Mouse (Mus musculus) cerebellum, adult 2 months (tissue): ENCODE results near the gene Dlgap4. TPM values are rescaled to one million over a fixed set of nuclear protein-coding genes. Genes with fewer than 3 reads are reported as not detected.

Experiments
- DNase-seq, 2 experiments: peaks; one replicate each; pipeline ENCODE4 v3.0.0; 2021
- H3K27ac ChIP-seq: fragments of 200-500 bp; 2 replicates; pipeline ENCODE4 v1.5.1; 2012; ENCODE audit warnings: low read length, control low read depth, inconsistent platforms; ENCODE audit not compliant: insufficient read depth
- H3K27me3 ChIP-seq: fragments of 200-500 bp; 2 replicates; pipeline ENCODE4 v1.6.1; 2012; ENCODE audit warnings: inconsistent platforms, mild to moderate bottlenecking, low read length, moderate library complexity; ENCODE audit not compliant: control insufficient read depth, insufficient read depth
- H3K4me1 ChIP-seq: fragments of 200-500 bp; 2 replicates; pipeline ENCODE4 v1.6.1; 2011; ENCODE audit warnings: low read length; ENCODE audit not compliant: control insufficient read depth, insufficient read depth
- H3K4me3 ChIP-seq: fragments of 200-500 bp; replicated peaks from 2 replicates; pipeline ENCODE3; 2011; ENCODE audit warnings: mild to moderate bottlenecking, low read depth, low read length, control low read depth; ENCODE audit not compliant: insufficient read depth
- CTCF ChIP-seq: fragments of 200-500 bp; IDR thresholded peaks from 2 replicates; pipeline ENCODE4 v1.5.1; 2011; ENCODE audit warnings: low read depth, mild to moderate bottlenecking, control low read depth, low read length, moderate library complexity, borderline replicate concordance; ENCODE audit not compliant: insufficient read depth
- POLR2A ChIP-seq: fragments of 200-500 bp; IDR thresholded peaks from 2 replicates; pipeline ENCODE4 v1.6.1; 2011; ENCODE audit warnings: low read length, control low read depth, borderline replicate concordance; ENCODE audit not compliant: insufficient read depth
- WGBS: fragments of 180-500 bp; shearing (Covaris S2); methylation state at CpG from one replicate; pipeline ENCODE4 v1.1.7; 2018; 5-methylcytosine and 5-hydroxymethylcytosine counted together
- polyA plus RNA-seq: library from polyadenylated mRNA; depleted of rRNA; stranded (reverse); fragments of >200 nt; gene quantifications from 2 replicates; pipeline ENCODE4 v1.2.3, GENCODE M21; 2012

Dlgap4 gene
- polyA plus RNA-seq, 1 experiment, result 130 TPM

DNA sequence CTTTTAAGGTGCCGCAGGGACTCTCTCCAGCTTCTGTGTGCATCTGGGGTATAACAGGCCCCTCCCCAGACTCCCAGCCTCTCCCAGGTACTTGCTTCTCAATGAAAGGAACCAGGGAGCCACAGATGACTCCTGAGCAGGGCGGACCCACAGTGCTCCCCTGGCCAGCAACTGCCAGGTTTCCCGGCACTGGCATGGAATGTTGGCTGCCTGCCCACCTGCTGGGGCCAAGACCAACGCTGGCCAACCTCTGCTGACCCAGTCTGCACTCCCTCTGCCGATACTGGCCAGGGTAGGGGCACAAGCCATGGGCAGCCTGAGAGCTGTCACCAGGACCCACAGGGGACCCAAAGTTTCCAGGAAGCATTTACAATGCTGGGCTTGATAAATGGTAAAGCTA is 7.9 kb downstream of the Dlgap4 start:
- WGBS, result 31% methylated on average over 5 of the region's 5 CpGs
- Histone ChIP-seq H3K4me1 (peaks cover 52% of the 10 kb centered on the region), H3K4me3 (no peak overlapping the region), H3K27me3 (no peaks in the 10 kb centered on the region), H3K27ac (no peak overlapping the region)
- peak; percentile 65 for DNase-seq
- TF ChIP-seq POLR2A (no peak), CTCF (no peak)

DNA sequence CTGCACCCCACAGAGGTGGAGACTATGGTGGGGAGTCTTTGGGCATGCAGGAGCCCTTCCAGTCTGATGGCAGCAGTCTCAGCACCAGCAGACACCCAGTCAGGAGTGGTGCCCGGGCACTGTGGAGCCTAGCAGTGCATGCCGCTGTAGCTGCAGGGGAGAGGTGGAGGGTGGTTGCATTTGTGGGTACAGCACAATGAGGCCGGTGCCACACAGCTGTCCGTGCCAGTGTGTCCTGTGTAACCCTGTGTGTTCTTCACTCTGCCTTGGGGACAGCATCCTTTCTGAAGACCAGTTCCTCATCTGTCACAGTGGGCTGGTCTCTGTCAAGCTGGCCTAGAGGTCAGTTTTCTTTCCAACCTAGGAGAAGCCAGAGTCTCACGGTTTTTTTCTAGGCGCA is 8.7 kb downstream of the Dlgap4 start:
- WGBS, result 88% methylated on average over 6 of the region's 6 CpGs
- Histone ChIP-seq H3K27me3 (no peaks in the 10 kb centered on the region), H3K4me3 (no peak overlapping the region), H3K4me1 (peaks cover 51% of the 10 kb centered on the region), H3K27ac (no peak overlapping the region)
- TF ChIP-seq POLR2A (no peak), CTCF (no peak)
- DNase-seq, result no peak

DNA sequence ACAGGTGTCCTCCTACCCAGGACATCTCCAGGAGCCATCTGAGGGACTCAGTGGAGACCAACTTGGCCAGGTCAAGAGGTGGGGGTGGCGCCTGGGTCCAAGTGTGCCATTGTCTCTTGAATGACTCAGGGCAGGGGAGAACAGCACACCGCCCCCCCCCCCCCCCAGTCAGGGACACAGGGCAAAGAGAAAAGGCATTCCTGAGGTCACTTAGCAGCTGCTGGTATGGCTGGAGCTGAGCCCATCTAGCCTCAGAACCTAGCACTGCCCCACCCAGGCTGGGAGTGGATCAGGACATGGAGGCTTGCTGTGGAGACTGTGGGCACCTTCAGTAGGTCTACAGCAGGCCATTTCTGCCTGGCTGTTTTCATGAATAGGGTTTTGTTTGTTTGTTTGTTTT is 9.7 kb downstream of the Dlgap4 start:
- DNase-seq, result no peak
- Histone ChIP-seq H3K27me3 (no peaks in the 10 kb centered on the region), H3K27ac (no peak overlapping the region), H3K4me3 (no peak overlapping the region), H3K4me1 (peaks cover 50% of the 10 kb centered on the region)
- TF ChIP-seq CTCF (no peak), POLR2A (no peak)
- 93% methylated on average over 2 of the region's 2 CpGs for WGBS

DNA sequence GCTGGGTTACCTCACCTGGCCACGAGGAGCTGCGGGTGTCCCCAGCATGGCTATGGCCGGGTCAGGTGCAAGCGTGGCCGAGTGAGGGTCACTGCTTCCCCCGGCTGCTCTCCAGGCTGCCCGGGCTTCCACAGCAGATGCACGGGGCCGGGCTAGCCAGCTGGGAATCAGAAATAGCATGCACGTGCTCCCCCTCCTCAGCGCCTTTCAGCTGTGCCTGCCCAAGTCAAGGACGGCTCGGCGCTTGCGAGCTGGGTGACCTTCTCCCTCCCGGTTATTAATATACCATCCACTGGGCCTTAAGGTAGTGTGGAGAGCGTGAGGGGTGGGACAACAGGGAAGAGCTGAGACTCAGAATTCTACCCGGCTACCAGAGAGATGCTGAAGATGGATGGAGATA is 11.8 kb downstream of the Dlgap4 start:
- DNase-seq, result no peak

DNA sequence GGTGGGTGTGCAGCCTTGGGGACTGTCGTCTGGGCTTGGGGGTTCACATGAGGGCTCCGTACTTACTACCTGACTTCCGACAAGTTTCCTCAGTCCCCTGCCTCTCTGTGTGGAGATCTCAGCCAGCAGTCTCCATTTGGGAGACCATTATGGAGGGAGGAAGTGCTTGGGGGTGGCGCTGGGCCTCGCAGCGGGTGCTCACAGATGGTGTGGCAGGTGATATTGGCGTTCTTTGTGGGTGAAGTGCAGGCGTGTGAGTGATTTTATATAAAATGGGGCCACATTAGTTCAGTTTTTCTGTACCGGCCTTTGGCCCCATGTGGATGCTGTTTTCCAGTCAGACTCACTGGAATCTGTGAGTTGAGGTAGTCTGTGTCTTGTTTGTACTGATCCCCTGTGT is 12.6 kb downstream of the Dlgap4 start:
- 18% methylated on average over 9 of the region's 9 CpGs for WGBS
- TF ChIP-seq POLR2A, result no peak
- TF ChIP-seq CTCF, result no peak
- Histone ChIP-seq H3K27me3 (no peaks in the 10 kb centered on the region), H3K4me3 (no peak overlapping the region), H3K4me1 (peaks cover 36% of the 10 kb centered on the region), H3K27ac (no peak overlapping the region)
- peak; percentile 55 to 63 for DNase-seq

More for the DNA sequence above, 11.8 kb downstream of the Dlgap4 start:
- WGBS, result 47% methylated on average over 18 of the region's 18 CpGs
- Histone ChIP-seq H3K27ac (peak overlapping the region; percentile 5; the same call in 1 of the 2 replicates), H3K4me1 (peaks cover 43% of the 10 kb centered on the region), H3K27me3 (no peaks in the 10 kb centered on the region), H3K4me3 (no peak overlapping the region)
- TF ChIP-seq CTCF (no peak), POLR2A (no peak)

DNA sequence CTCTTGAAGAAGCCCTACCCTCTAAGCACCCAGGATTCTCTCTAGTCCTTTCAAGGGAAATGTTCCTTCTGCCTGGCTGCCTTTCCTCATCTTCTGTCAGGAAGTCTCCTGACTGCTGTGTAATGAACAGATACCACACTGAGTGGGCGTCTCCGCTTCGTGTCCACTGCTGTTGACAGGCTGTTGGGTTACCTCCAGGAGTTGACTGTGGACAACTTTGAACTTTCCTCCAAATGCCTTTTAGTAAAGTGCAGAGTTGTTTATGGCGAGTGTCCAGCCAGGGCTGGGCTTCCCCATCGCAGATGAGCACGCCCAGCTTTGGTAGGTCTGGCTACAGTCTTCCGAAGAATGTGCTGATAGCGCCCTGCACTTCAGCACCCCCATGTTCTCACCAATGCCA is 13.0 kb downstream of the Dlgap4 start:
- DNase-seq, result no peak
- H3K4me3 ChIP-seq, result no peak overlapping the region
- no peaks in the 10 kb centered on the region for H3K27me3 ChIP-seq
- H3K27ac ChIP-seq, result no peak overlapping the region
- 64% methylated on average over 8 of the region's 8 CpGs for WGBS
- no peak for TF ChIP-seq POLR2A
- TF ChIP-seq CTCF, result no peak
- H3K4me1 ChIP-seq, result peaks cover 34% of the 10 kb centered on the region

DNA sequence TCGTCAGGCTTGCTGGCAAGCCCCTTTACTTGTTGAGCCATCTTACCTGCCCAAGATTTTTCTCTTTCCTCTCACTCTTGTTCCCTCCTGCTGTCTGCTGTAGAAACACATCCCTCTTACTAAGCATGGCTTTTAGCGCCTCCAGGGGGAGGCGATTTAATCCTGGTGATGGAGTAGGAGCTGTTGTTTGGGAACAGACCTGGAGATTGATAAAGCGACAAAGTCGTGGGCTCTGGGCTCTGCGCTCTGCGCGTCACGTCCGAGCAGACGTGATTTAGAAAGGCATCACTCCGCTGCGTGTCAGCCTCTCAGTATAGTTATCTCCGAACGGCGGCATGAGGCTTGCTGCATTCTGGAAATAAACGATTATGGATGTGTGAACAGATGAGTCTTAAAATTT is 14.4 kb downstream of the Dlgap4 start:
- WGBS, result 90% methylated on average over 17 of the region's 17 CpGs

DNA sequence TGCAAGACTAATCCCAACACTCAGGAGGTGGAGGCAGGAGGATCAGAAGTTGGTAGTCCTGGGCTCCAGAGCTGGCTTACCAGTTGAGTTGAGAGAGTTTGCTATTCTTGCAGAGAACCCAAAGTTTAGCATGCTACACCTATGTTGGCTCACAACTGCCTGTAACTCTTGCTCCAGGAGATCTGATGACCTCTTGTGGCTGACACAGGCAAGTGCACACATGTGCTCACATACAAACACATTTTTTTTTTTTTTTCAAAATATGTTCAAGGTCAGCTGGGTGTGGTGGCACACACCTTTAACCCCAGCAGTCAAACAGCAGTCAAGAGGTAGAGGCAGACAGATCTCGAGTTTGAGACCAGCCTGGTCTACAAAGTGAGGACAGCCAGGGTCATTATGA is 16.8 kb downstream of the Dlgap4 start:
- WGBS, result 82% methylated on average over 1 of the region's 1 CpGs
- Histone ChIP-seq H3K4me3 (no peak overlapping the region), H3K27me3 (no peaks in the 10 kb centered on the region), H3K4me1 (peaks cover 14% of the 10 kb centered on the region), H3K27ac (no peak overlapping the region)
- no peak for DNase-seq
- TF ChIP-seq CTCF, result no peak
- no peak for TF ChIP-seq POLR2A

More for the DNA sequence above, 14.4 kb downstream of the Dlgap4 start:
- Histone ChIP-seq H3K27me3 (no peaks in the 10 kb centered on the region), H3K4me1 (peaks cover 27% of the 10 kb centered on the region), H3K27ac (no peak overlapping the region), H3K4me3 (no peak overlapping the region)
- no peak for TF ChIP-seq CTCF
- TF ChIP-seq POLR2A, result no peak
- no peak for DNase-seq
